Mouse (Mus musculus) heart, postnatal 0 days (tissue): ENCODE measurements around the gene Shank3.

Experiments used
- CTCF ChIP-seq: IDR thresholded peaks from 2 replicates; pipeline ENCODE4 v1.5.1; 2016; ENCODE audit warnings: antibody characterized with exemption, control low read depth, low read depth
- EP300 ChIP-seq: IDR thresholded peaks from 2 replicates; pipeline ENCODE4 v1.6.1; 2016; ENCODE audit warnings: antibody characterized with exemption, low read depth

DNA sequence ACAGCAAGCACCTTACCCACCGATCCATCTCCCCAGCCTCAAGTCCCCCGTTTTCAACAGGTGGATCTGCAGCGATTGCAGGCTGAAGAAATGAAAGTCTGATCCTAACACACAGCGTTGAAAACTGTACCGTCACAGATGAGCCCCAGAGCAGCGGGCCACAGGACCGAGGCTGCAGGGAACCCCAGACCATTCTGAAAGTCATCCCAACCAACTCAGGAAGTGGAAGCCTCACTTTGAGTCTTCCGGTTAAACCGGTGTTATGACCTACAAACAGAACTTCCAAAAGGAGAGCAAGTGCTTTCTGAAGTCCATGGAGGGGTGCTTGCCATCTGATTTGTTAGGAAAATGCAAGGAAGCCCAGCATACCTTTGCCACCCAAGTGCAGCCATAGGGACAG is 108.5 kb downstream of the Shank3 start:
- TF ChIP-seq CTCF (no peak), EP300 (no peak)
